Mouse (Mus musculus): ENCODE data around the gene Tmem171. TPM values are rescaled to one million over a fixed set of nuclear protein-coding genes. Genes with fewer than 3 reads are reported as not detected.

Tmem171 gene
- polyA plus RNA-seq, 1 experiment from 2014 or later = 1.9 TPM

DNA sequence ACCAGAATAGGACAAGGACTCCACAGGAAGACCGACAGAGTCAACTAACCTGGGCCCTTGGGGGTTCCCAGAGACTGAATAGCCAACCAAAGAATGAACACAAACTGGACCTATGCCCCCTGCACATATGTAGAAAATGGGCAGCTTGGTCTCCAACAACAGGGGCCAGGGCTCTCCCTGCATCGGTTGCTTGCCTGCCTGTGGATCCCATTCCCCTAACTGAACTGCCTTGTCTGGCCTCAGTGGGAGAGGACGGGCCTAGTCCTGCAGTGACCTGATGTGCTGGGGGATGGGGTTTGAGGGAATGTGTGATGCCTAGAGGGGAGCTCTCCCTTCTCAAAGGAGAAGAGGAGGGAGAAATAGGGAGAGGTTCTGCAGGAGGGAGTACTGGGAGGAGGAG is 25.3 kb downstream of the Tmem171 start:
- WGBS = 69% methylated on average over 3 of the region's 3 CpGs
- Histone ChIP-seq H3K9ac (replicated peaks; ENCODE audit: low read depth, low read length) (no peak overlapping the region), H3K27ac (ENCODE audit: low read length) (no peak overlapping the region), H3K27me3 (ENCODE audit: control insufficient read depth, insufficient read depth, low read length) (no peaks in the 10 kb centered on the region), H3K4me3 (ENCODE audit: low read depth, low read length) (no peak overlapping the region), H3K4me1 (ENCODE audit: control insufficient read depth, insufficient read depth, low read length) (no peaks in the 10 kb centered on the region), H3K4me2 (replicated peaks; ENCODE audit: low read depth, low read length) (no peak overlapping the region), H3K36me3 (ENCODE audit: control insufficient read depth, insufficient read depth, low read length) (no peaks in the 10 kb centered on the region), H3K9me3 (ENCODE audit: control insufficient read depth, low read depth, low read length) (no peaks in the 10 kb centered on the region)
- no peak for ATAC-seq (ENCODE audit: insufficient number of reproducible peaks, insufficient read depth, low FRiP score, low read depth)

DNA sequence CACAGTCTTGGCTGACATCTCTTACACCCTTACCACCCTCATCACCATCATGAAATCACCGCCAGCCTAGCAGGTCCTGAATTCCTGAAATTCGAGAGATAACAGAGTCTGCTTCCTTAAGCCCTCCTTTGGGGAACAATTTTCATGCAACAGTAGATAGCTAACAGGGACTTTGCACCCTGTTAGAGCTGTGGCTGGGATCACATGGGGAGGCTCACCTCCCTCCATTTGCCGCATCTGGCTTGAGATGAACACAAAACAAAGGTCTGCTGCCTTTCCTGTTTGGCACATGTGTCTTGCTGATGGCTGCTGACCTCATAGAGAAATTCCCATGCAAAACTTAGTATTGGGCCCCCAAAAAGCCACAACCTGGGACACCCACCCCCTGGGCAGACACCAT is 27.3 kb downstream of the Tmem171 start:
- no peak for ATAC-seq (ENCODE audit: insufficient number of reproducible peaks, insufficient read depth, low FRiP score, low read depth)
- 66% methylated on average over 3 of the region's 3 CpGs for WGBS
- no peaks in the 10 kb centered on the region for H3K27me3 ChIP-seq (ENCODE audit: control insufficient read depth, insufficient read depth, low read length)

DNA sequence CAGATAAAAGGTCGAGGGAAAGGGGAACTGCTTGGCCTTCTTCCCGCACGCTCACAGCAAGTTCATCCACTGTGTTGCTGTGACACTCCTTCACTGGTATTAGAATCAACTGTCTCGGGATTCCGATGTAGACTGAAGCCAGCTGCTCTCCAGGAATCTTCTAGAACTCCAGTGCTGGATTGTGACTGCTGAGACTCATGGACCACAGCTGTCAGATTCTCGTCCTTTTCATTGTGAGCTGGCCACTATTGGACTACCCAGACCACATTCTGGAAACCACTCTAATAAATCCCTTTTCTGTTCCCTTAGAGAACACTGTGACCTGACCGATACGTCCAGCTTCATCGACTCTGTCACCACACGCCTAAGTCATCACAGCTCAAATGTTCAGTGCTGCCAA is 29.4 kb downstream of the Tmem171 start:
- no peaks in the 10 kb centered on the region for H3K4me1 ChIP-seq (ENCODE audit: control insufficient read depth, insufficient read depth, low read length)

More for the DNA sequence above, 27.3 kb downstream of the Tmem171 start:
- no peak overlapping the region for H3K4me2 ChIP-seq (replicated peaks; ENCODE audit: low read depth, low read length)
- H3K4me1 ChIP-seq (ENCODE audit: control insufficient read depth, insufficient read depth, low read length) = no peaks in the 10 kb centered on the region
- no peak overlapping the region for H3K9ac ChIP-seq (replicated peaks; ENCODE audit: low read depth, low read length)
- no peaks in the 10 kb centered on the region for H3K36me3 ChIP-seq (ENCODE audit: control insufficient read depth, insufficient read depth, low read length)
- H3K27ac ChIP-seq (ENCODE audit: low read length) = no peak overlapping the region
- H3K9me3 ChIP-seq (ENCODE audit: control insufficient read depth, low read depth, low read length) = no peaks in the 10 kb centered on the region
- no peak overlapping the region for H3K4me3 ChIP-seq (ENCODE audit: low read depth, low read length)

DNA sequence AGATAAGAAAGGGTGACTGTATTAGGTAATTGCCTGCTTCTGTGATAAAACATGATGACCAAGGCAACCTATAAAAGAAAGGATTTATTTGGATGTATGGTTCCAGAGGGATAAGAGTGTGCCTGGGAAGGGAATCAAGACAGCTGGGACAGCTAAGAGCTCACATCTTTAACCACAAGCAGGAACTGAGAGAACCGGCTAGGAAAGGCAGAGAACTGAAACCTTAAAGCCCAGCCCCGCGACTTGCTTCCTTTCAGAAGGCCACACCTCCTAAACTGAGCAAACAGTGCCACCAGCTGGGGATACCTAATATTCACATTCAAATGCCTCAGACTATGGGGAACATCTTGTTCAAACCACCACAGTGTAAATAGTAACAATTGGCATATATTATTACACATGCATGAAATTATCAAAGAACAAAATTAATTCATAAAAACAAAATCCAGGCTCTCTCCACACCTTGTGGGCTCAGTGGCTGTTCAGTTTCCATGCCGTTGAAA is 32.4 kb downstream of the Tmem171 start:
- Histone ChIP-seq H3K27ac (ENCODE audit: low read length) (no peak overlapping the region), H3K27me3 (ENCODE audit: control insufficient read depth, insufficient read depth, low read length) (no peaks in the 10 kb centered on the region), H3K4me1 (ENCODE audit: control insufficient read depth, insufficient read depth, low read length) (no peaks in the 10 kb centered on the region), H3K9ac (replicated peaks; ENCODE audit: low read depth, low read length) (no peak overlapping the region), H3K9me3 (ENCODE audit: control insufficient read depth, low read depth, low read length) (no peaks in the 10 kb centered on the region), H3K36me3 (ENCODE audit: control insufficient read depth, insufficient read depth, low read length) (no peaks in the 10 kb centered on the region), H3K4me2 (replicated peaks; ENCODE audit: low read depth, low read length) (no peak overlapping the region), H3K4me3 (ENCODE audit: low read depth, low read length) (no peak overlapping the region)
- ATAC-seq (ENCODE audit: insufficient number of reproducible peaks, insufficient read depth, low FRiP score, low read depth) = no peak
- WGBS = 85% methylated on average over 4 of the region's 4 CpGs

More for the DNA sequence above, 29.4 kb downstream of the Tmem171 start:
- Histone ChIP-seq H3K27me3 (ENCODE audit: control insufficient read depth, insufficient read depth, low read length) (no peaks in the 10 kb centered on the region), H3K4me2 (replicated peaks; ENCODE audit: low read depth, low read length) (no peak overlapping the region), H3K9me3 (ENCODE audit: control insufficient read depth, low read depth, low read length) (no peaks in the 10 kb centered on the region), H3K9ac (replicated peaks; ENCODE audit: low read depth, low read length) (no peak overlapping the region), H3K36me3 (ENCODE audit: control insufficient read depth, insufficient read depth, low read length) (no peaks in the 10 kb centered on the region), H3K27ac (ENCODE audit: low read length) (no peak overlapping the region), H3K4me3 (ENCODE audit: low read depth, low read length) (no peak overlapping the region)
- ATAC-seq (ENCODE audit: insufficient number of reproducible peaks, insufficient read depth, low FRiP score, low read depth) = no peak
- 75% methylated on average over 10 of the region's 10 CpGs for WGBS

DNA sequence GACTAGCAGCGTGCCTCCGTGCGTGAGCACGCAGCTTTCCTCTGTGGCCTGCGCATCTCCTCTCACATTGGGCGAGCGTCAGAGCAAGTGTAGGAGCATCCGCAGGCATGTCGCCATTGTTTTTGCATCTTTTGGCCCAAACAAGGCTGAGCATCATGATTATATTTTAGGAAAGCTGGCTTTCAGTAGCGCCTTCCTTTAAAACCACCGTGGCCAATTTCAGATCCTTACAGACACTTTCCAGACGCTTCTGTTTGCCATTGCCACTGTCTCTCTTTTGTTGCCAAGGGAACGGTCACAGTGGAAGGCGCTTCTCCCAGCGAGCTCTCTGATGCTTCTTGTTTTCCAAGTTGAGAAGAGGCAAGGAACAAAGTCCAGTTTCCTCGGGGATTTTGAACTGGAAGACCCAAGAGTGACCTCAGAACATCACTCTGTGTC is 38.6 kb downstream of the Tmem171 start:
- H3K27me3 ChIP-seq (ENCODE audit: control insufficient read depth, insufficient read depth, low read length) = no peaks in the 10 kb centered on the region
- H3K9me3 ChIP-seq (ENCODE audit: control insufficient read depth, low read depth, low read length) = no peaks in the 10 kb centered on the region
- H3K4me1 ChIP-seq (ENCODE audit: control insufficient read depth, insufficient read depth, low read length) = peaks cover 25% of the 10 kb centered on the region
- no peak overlapping the region for H3K4me2 ChIP-seq (replicated peaks; ENCODE audit: low read depth, low read length)
- ATAC-seq (ENCODE audit: insufficient number of reproducible peaks, insufficient read depth, low FRiP score, low read depth) = no peak
- no peak overlapping the region for H3K9ac ChIP-seq (replicated peaks; ENCODE audit: low read depth, low read length)
- no peaks in the 10 kb centered on the region for H3K36me3 ChIP-seq (ENCODE audit: control insufficient read depth, insufficient read depth, low read length)
- WGBS = 86% methylated on average over 16 of the region's 16 CpGs
- no peak overlapping the region for H3K4me3 ChIP-seq (ENCODE audit: low read depth, low read length)
- H3K27ac ChIP-seq (ENCODE audit: low read length) = no peak overlapping the region

DNA sequence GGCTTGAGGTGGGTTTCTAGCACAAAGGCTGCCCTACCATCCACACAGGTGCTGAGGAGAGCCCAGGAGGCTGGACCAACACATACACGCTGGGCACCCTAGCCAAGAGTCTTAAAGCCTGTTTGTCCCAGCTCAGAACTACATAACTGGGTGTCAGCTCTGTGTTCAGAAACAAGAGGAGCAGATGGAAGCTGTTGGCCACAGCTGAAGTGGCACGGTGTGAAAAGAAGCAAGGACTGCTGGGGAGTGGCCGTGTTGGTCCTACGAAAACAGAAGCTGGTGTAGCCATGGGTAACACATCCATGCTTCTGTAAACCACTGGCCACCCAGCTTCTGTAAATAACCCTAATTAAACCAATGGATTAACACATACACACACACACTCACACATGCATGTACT is 39.3 kb downstream of the Tmem171 start:
- 88% methylated on average over 4 of the region's 4 CpGs for WGBS
- Histone ChIP-seq H3K27ac (ENCODE audit: low read length) (no peak overlapping the region), H3K9ac (replicated peaks; ENCODE audit: low read depth, low read length) (no peak overlapping the region), H3K4me1 (ENCODE audit: control insufficient read depth, insufficient read depth, low read length) (peaks cover 25% of the 10 kb centered on the region), H3K36me3 (ENCODE audit: control insufficient read depth, insufficient read depth, low read length) (no peaks in the 10 kb centered on the region), H3K4me2 (replicated peaks; ENCODE audit: low read depth, low read length) (no peak overlapping the region), H3K27me3 (ENCODE audit: control insufficient read depth, insufficient read depth, low read length) (no peaks in the 10 kb centered on the region), H3K9me3 (ENCODE audit: control insufficient read depth, low read depth, low read length) (no peaks in the 10 kb centered on the region), H3K4me3 (ENCODE audit: low read depth, low read length) (no peak overlapping the region)
- ATAC-seq (ENCODE audit: insufficient number of reproducible peaks, insufficient read depth, low FRiP score, low read depth) = no peak

DNA sequence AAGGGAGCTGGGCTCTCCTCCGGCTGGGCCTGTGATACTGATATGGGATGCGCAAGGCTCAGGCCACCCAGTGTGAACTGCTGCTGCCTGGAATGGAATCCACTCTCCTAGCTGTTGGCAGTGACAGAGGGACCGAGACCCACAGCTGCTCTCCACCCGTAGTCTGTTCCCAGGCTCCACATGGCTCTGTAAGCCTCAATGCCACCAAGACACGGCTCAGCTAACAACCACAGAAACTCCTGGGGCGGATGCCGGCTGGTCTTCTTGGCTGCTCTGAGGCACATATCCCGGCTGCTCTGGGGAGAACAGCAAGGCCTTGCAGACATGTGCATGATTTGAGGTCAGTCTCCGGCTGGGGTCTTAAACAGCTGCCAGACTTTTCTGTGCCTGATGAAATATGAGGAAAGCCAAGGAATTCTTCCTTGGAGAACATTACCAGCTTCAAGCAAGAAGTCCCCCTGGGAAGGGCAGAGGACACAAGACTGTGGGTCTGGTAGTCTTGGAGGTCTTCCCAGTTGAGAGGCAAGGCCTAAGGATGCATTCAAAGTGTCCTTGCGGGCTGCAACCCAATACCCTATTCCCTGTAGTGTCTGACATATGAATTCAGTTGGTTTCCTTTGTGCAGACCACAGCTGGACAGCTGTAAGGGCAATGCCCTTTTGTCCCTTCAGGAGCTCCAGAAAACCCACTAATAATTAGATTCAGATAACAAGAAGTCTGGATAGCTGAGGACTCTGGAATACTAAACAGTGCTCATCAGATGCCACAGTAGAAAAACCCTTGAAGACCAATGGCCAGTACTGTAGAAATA is 40.3 kb downstream of the Tmem171 start:
- Histone ChIP-seq H3K9me3 (ENCODE audit: control insufficient read depth, low read depth, low read length) (no peaks in the 10 kb centered on the region), H3K4me1 (ENCODE audit: control insufficient read depth, insufficient read depth, low read length) (peaks cover 25% of the 10 kb centered on the region), H3K27ac (ENCODE audit: low read length) (peak overlapping the region; percentile 79; the same call in 1 of the 2 replicates), H3K4me3 (ENCODE audit: low read depth, low read length) (no peak overlapping the region), H3K27me3 (ENCODE audit: control insufficient read depth, insufficient read depth, low read length) (no peaks in the 10 kb centered on the region), H3K4me2 (replicated peaks; ENCODE audit: low read depth, low read length) (no peak overlapping the region), H3K9ac (replicated peaks; ENCODE audit: low read depth, low read length) (no peak overlapping the region), H3K36me3 (ENCODE audit: control insufficient read depth, insufficient read depth, low read length) (no peaks in the 10 kb centered on the region)
- WGBS = 63% methylated on average over 10 of the region's 10 CpGs
- no peak for ATAC-seq (ENCODE audit: insufficient number of reproducible peaks, insufficient read depth, low FRiP score, low read depth)

DNA sequence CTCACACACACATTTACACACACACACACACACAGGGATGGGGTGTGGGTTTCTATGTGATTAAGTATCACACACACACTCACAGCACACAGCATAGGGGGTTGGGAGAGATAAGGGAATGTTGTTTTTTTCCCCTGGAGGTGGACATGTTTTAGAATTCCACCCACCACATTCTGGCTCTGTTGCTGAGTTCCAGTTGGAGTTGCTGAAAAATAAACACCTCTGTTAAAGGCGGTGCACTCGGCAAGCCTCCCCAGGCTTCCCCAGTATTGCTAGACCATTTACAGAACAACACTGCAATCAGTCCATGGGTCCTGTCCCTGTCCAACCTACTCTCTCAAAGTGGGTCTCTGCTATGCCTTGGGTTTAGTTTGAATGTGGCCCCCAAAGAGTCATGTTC is 42.4 kb downstream of the Tmem171 start:
- no peak for ATAC-seq (ENCODE audit: insufficient number of reproducible peaks, insufficient read depth, low FRiP score, low read depth)
- Histone ChIP-seq H3K4me1 (ENCODE audit: control insufficient read depth, insufficient read depth, low read length) (peaks cover 25% of the 10 kb centered on the region), H3K36me3 (ENCODE audit: control insufficient read depth, insufficient read depth, low read length) (no peaks in the 10 kb centered on the region), H3K9ac (replicated peaks; ENCODE audit: low read depth, low read length) (no peak overlapping the region), H3K27me3 (ENCODE audit: control insufficient read depth, insufficient read depth, low read length) (no peaks in the 10 kb centered on the region), H3K27ac (ENCODE audit: low read length) (no peak overlapping the region), H3K9me3 (ENCODE audit: control insufficient read depth, low read depth, low read length) (no peaks in the 10 kb centered on the region), H3K4me3 (ENCODE audit: low read depth, low read length) (no peak overlapping the region), H3K4me2 (replicated peaks; ENCODE audit: low read depth, low read length) (no peak overlapping the region)
- whole genome bisulfite sequencing = 46% methylated on average over 2 of the region's 2 CpGs
